Mouse (Mus musculus) limb, embryonic 12.5 days (tissue): ENCODE data around the gene Gp1ba. TPM values are rescaled to one million over a fixed set of nuclear protein-coding genes. Genes with fewer than 3 reads are reported as not detected.
A peak's percentile ranks its signal among the peaks of the same experiment; 100 is the strongest.

Experiments
- ATAC-seq: fragments of 200-750 bp; cut with Nextera tagmentation; 2 replicates; pipeline ENCODE4 v1.8.0; 2017; ENCODE audit warnings: low read depth, moderate TSS enrichment; ENCODE audit not compliant: insufficient number of reproducible peaks, insufficient read depth, low FRiP score, low TSS enrichment
- H3K27ac ChIP-seq: fragments of 300-500 bp; sonication (generic); 2 replicates; pipeline ENCODE4 v1.5.1; 2016; ENCODE audit warnings: mild to moderate bottlenecking, moderate library complexity
- H3K27me3 ChIP-seq: fragments of 300-500 bp; sonication (generic); 2 replicates; pipeline ENCODE4 v1.6.1; 2016; ENCODE audit warnings: mild to moderate bottlenecking, moderate library complexity
- H3K36me3 ChIP-seq: fragments of 300-500 bp; sonication (generic); 2 replicates; pipeline ENCODE4 v1.6.1; 2016; ENCODE audit warnings: mild to moderate bottlenecking, moderate library complexity
- H3K4me1 ChIP-seq: fragments of 300-500 bp; sonication (generic); replicated peaks from 2 replicates; pipeline ENCODE4 v1.6.1; 2016
- H3K4me2 ChIP-seq: fragments of 300-500 bp; sonication (generic); 2 replicates; pipeline ENCODE4 v1.6.1; 2016; ENCODE audit warnings: mild to moderate bottlenecking, moderate library complexity
- H3K4me3 ChIP-seq: fragments of 300-500 bp; sonication (generic); replicated peaks from 2 replicates; pipeline ENCODE4 v1.5.1; 2016; ENCODE audit warnings: mild to moderate bottlenecking
- H3K9ac ChIP-seq: fragments of 300-500 bp; sonication (generic); replicated peaks from 2 replicates; pipeline ENCODE4 v1.6.1; 2016; ENCODE audit warnings: mild to moderate bottlenecking, moderate library complexity
- H3K9me3 ChIP-seq: fragments of 300-500 bp; sonication (generic); 2 replicates; pipeline ENCODE4 v1.6.1; 2016; ENCODE audit warnings: mild to moderate bottlenecking, moderate library complexity
- WGBS: fragments of 180-500 bp; shearing (Covaris S2); methylation state at CpG from one replicate; pipeline ENCODE4 v1.1.7; 2016; 5-methylcytosine and 5-hydroxymethylcytosine counted together
- polyA plus RNA-seq: library from polyadenylated mRNA; unstranded; fragments of >200 nt; fragmentation: Nextera tagmentation; extraction: Ambion mirVana; gene quantifications from 2 replicates; pipeline ENCODE4 v1.2.1, GENCODE M21; 2016

The Gp1ba gene
- polyA plus RNA-seq, 1 experiment from 2014 or later: 0.31 TPM

DNA sequence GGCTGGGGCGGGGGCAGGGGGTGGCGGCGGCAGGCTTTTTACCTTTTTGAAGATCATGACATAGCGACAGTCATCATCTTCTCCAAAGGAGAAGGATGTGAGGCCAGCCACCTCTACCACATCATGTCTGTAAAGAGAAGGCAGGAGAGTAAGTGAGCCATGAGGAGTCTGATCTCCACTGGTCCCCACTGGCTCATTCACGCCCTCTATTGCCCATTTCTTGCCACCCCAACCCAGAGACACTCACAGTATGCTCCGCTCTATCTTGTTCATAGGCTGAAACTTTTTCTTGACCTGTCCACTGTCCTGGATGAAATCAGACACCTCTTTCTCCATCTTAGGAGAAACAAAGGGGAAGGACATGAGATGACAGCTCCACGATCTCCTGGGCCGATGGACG lies 25.8 kb downstream of the Gp1ba start:
- no peaks in the 10 kb centered on the region for H3K9me3 ChIP-seq
- no peak for ATAC-seq
- WGBS: 93% methylated on average over 9 of the region's 9 CpGs

DNA sequence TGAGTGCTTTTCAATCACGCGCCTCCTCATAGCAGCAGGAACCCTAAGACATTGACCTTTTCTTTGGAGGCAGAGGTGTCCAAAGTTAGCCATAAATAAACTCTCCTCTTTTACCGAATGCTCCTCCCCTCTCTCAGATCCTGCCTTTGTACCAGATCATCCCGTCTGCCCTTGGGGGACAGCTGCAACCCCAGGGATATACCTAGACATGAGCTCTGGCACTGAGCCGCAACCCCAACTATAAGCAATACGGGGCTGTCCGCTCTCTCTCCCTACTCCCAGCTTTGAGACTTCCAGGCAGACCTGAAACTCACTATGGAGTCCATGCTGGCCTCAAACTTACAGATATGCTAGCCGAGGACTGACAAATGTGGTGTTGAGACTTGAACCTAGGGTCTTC lies 27.8 kb downstream of the Gp1ba start:
- 94% methylated on average over 8 of the region's 8 CpGs for WGBS
- H3K4me3 ChIP-seq: no peak overlapping the region
- no peak for ATAC-seq

More for the DNA sequence above, 25.8 kb downstream of the Gp1ba start:
- no peak overlapping the region for H3K4me3 ChIP-seq
- no peak overlapping the region for H3K9ac ChIP-seq
- peaks cover 13% of the 10 kb centered on the region for H3K4me1 ChIP-seq
- peaks cover 76% of the 10 kb centered on the region for H3K36me3 ChIP-seq
- H3K4me2 ChIP-seq: no peak overlapping the region
- H3K27ac ChIP-seq: no peak overlapping the region
- no peaks in the 10 kb centered on the region for H3K27me3 ChIP-seq

DNA sequence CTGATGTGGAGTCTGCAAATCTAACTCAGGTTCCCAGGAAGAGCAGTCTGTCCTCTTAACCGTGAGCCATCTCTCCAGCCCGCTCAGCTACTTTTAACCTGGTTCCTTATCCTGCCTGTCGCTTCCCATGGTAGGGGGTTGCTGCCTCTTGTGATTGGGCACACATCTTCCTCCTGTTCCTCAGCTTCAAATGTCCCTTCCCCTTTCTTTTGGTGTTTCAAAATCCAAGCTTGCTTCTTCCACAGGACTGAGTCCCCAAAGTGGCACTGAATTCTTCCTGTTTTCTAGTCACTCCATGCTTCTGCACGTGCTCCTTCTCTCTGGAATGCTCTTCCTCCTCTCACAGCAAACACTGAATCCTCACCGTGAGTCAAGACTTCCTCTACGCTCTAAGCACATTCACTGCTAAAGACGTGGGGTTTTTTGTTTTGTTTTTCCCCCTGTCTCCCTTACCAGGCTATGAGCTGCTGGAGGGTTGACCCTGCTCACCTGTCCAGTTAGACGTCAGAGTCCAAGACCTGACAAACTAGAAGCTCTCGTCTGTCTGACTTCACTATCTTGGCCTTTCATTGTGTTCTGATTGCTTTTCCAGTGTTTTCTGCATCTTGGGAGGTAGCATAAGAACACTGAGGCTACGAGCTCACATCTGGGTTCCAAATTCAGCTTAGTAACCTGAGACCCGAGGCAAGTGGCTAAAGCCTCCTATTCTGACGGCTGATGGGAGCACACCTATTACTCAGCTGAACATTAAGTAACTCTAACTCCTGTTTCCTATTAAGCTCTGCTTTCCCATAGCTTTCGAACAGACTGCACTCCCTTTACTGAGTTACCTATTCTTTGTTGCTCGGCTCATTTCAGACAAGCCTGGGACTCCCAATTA lies 28.6 kb downstream of the Gp1ba start:
- Histone ChIP-seq H3K4me2 (peak overlapping the region; percentile 67), H3K27ac (peak overlapping the region; percentile 97), H3K9me3 (no peaks in the 10 kb centered on the region), H3K4me3 (peak overlapping the region; percentile 52), H3K27me3 (no peaks in the 10 kb centered on the region), H3K9ac (peak overlapping the region; percentile 58), H3K36me3 (peaks cover 64% of the 10 kb centered on the region), H3K4me1 (peaks cover 26% of the 10 kb centered on the region)
- ATAC-seq: no peak
- WGBS: 51% methylated on average over 14 of the region's 14 CpGs

More for the DNA sequence above, 27.8 kb downstream of the Gp1ba start:
- Histone ChIP-seq H3K4me1 (peaks cover 26% of the 10 kb centered on the region), H3K27ac (no peak overlapping the region), H3K9me3 (no peaks in the 10 kb centered on the region), H3K9ac (no peak overlapping the region), H3K36me3 (peaks cover 64% of the 10 kb centered on the region), H3K4me2 (no peak overlapping the region), H3K27me3 (no peaks in the 10 kb centered on the region)

DNA sequence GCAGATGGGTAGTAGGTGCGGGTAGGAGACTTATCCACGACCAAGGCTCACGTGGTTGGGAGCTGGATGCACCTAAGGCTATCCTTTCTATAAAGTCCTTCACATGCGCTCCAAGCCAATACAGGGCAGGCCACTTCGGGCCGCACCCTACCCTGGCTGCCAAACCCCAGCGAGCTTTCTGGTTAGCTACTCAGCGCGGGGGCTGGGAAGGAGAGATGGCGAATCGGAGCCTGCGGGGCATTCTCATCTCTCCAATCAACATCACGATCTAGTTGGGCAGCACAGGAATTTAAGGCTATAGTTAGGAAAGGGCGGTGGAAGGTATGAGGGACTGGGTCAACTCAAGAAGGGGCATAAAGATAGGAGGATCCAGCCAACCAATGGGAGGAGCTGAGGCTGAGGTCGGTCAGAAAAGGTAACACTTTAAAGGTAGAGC lies 29.4 kb downstream of the Gp1ba start:
- WGBS: under 1% methylated on average over 15 of the region's 15 CpGs
- H3K4me1 ChIP-seq: peaks cover 26% of the 10 kb centered on the region

DNA sequence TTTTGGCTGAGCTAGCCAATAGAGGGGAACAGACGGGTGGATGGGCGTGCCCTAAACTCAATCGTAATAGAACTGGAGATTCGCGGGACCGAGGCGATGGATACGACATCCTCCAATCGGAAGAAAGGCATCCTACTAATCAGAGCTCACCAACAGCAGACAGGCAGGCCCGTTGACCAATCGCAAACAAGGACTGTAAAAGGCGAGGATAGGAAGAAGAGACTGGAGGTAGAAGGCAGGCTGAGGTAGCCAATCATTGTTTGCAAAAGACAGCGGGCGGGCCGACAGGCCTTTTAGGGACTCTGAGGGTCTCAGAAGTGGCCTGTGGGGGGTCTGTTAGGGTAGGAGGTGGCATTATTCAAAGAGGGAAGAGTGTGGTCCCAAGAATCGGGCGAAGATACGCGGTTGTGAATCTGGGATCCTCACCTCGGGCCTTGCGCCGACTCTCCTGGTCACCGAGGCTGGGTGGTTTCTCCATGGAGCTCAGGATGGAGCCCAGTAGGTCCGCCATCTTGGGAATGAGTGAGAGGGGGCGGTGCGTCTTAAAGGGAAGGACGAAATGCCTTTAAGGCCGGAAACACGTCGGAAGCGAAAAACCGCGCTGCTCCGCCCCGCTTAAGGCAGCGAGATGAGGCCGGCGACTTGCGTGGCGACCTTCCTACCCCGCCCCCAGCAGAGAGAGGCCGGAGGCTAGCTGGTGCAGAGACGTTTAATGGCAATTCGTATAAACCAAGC lies 30.0 kb downstream of the Gp1ba start, which contains the start of gene Spag7:
Gene Spag7 (minus strand): TSS at position 646 of the 735 bp plus-strand sequence.
- peaks cover 57% of the 10 kb centered on the region for H3K36me3 ChIP-seq

More for the DNA sequence above, 29.4 kb downstream of the Gp1ba start:
- Histone ChIP-seq H3K9ac (peak overlapping the region; percentile 58), H3K36me3 (peaks cover 59% of the 10 kb centered on the region), H3K27me3 (no peaks in the 10 kb centered on the region), H3K4me3 (peak overlapping the region; percentile 52), H3K9me3 (no peaks in the 10 kb centered on the region), H3K27ac (peak overlapping the region; percentile 97), H3K4me2 (peak overlapping the region; percentile 67)
- ATAC-seq: no peak; the same call in 1 of the 2 replicates

DNA sequence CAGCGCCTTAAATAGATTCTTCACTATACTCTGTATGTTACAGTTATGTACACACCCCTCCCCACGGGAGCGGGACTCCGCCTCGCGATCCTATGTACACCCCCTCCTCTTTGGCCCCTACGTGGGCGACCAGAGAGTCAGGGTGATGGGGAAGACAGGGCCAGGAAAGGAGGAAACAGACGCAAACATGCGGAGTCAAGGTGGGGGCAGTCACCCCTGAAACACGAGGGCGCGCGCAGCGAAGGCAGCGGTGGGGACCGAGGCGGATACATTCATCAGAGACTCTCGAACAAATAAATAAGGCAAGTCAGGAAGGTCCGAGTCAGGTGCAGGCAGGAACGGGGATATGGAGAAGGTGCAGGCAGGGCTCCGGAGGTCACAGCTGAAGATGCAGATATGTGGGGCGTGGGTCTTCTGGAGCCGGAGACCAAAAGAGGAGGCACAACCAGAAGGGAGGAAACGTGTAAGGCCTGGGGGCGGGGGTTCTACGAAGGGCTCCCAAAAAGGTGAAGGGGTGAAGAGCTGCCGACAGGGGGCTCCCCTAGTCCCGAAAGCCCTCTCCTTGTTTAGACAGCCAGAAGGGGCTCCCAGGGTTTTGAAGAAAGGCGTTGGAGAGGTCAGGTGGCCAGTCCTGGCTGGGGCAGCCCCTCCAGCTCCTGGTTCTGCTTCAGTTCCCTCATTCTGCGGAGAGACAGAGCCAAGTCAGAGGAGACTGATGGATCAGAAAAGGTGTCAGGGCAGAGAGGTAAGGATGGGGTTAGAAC lies 30.8 kb downstream of the Gp1ba start:
- peak overlapping the region; percentile 67 for H3K4me2 ChIP-seq
- H3K9me3 ChIP-seq: no peaks in the 10 kb centered on the region
- peak overlapping the region; percentile 52 for H3K4me3 ChIP-seq
- no peaks in the 10 kb centered on the region for H3K27me3 ChIP-seq
- peaks cover 26% of the 10 kb centered on the region for H3K4me1 ChIP-seq
- WGBS: under 1% methylated on average over 31 of the region's 31 CpGs
- H3K9ac ChIP-seq: peak overlapping the region; percentile 67
- H3K36me3 ChIP-seq: peaks cover 57% of the 10 kb centered on the region
- peak overlapping the region; percentile 97 for H3K27ac ChIP-seq
- peak; percentile 7; the same call in 1 of the 2 replicates for ATAC-seq

More for the DNA sequence above, 30.0 kb downstream of the Gp1ba start, which contains the start of gene Spag7:
- Histone ChIP-seq H3K9me3 (no peaks in the 10 kb centered on the region), H3K9ac (peak within 1 kb of the TSS; percentile 67), H3K27ac (peak within 1 kb of the TSS; percentile 97), H3K4me3 (peak within 1 kb of the TSS; percentile 52), H3K4me2 (peak within 1 kb of the TSS; percentile 67), H3K27me3 (no peaks in the 10 kb centered on the region), H3K4me1 (peaks cover 26% of the 10 kb centered on the region)
- peak; percentile 96 for ATAC-seq
- WGBS: under 1% methylated on average over 44 of the region's 44 CpGs

DNA sequence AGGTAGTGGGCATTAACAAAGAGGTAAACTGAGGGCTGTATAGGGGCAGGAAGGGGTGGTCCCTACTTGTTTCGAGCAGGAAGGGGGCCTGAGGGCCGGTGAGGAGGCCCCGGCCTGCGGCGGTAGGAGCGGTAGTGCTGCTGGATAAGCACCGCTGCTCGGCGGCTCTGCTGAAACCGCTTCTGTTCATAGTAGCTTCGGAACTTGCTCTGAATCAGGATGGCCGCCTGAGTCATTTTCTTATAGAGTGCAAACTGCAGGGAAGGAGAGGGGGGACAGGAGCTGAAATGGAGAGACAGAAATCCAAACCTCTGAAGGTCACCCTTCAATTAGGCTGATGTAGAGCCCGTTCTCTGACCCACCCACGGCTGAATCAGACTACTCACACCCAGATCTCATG lies 31.6 kb downstream of the Gp1ba start:
- Histone ChIP-seq H3K36me3 (peaks cover 55% of the 10 kb centered on the region), H3K9me3 (no peaks in the 10 kb centered on the region), H3K4me3 (peak overlapping the region; percentile 52), H3K27ac (peak overlapping the region; percentile 97), H3K4me2 (peak overlapping the region; percentile 67), H3K4me1 (peaks cover 26% of the 10 kb centered on the region), H3K9ac (peak overlapping the region; percentile 67), H3K27me3 (no peaks in the 10 kb centered on the region)
- no peak for ATAC-seq
- WGBS: 54% methylated on average over 14 of the region's 14 CpGs

DNA sequence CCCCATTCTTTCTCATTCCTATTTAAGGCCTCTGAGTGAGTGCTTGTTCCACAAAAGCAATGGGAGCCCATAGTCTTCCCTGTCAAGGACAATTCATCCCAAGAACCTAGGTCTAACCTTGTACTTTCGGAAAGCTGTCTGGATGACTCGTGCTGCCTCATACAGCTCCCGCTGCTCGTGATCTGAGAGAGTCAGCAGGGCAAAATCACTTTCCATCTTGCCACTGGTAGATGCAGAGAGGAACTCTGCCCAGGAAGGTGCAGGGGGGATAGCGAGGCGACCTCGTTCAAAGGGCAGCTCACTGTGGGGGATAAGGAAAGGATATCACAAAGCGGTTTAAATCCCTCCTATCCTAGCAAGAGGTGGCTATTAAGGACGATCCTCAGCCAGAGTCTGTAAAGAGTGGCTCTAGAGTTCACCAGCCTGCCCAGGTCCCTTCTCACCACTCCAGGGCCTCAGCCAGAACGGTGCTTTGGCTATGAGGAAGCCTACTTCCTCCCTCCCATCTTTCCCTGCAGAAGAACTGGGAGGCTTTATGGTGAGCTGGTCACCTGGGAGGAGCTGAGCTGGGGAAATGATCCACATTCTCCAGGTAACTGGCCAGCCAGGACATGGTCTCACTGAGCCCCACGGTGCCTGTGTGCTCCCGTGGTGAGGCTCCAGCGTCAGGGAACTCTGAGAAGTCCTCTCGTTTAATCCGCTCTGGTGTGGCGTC lies 32.6 kb downstream of the Gp1ba start:
- H3K9ac ChIP-seq: no peak overlapping the region
- H3K4me3 ChIP-seq: 0 out of 2 replicates have a peak overlapping the region, but pooled peaks have one; percentile 52
- WGBS: 86% methylated on average over 16 of the region's 16 CpGs
- H3K4me1 ChIP-seq: peaks cover 26% of the 10 kb centered on the region
- H3K27me3 ChIP-seq: no peaks in the 10 kb centered on the region
- H3K36me3 ChIP-seq: peaks cover 57% of the 10 kb centered on the region
- H3K27ac ChIP-seq: no peak overlapping the region
- no peaks in the 10 kb centered on the region for H3K9me3 ChIP-seq
- ATAC-seq: no peak
- peak overlapping the region; percentile 67; the same call in 1 of the 2 replicates for H3K4me2 ChIP-seq

DNA sequence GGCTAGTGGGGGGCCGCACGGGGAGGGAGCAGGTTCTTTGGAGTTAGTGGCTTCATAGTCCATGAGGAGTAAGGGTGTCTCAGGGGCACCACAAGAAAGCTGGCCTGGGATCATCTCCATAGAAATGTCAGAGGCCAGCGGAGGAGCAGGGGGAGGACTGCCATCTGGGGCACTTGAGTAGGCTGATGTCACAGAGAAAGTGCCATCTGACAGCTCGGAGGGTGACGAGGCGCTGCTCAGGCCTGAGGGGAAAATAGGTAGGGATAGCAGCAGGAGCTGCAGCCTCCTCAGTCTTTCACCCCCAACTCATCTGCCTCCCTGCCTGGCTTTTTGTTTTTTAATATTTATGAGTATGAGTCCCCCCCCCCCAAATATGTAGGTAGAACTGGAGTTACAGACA lies 35.1 kb downstream of the Gp1ba start:
- Histone ChIP-seq H3K4me1 (peaks cover 13% of the 10 kb centered on the region), H3K4me3 (no peak overlapping the region), H3K36me3 (peaks cover 57% of the 10 kb centered on the region), H3K4me2 (no peak overlapping the region), H3K27ac (no peak overlapping the region), H3K27me3 (no peaks in the 10 kb centered on the region), H3K9ac (no peak overlapping the region), H3K9me3 (no peaks in the 10 kb centered on the region)
- no peak for ATAC-seq
- WGBS: 76% methylated on average over 6 of the region's 6 CpGs

DNA sequence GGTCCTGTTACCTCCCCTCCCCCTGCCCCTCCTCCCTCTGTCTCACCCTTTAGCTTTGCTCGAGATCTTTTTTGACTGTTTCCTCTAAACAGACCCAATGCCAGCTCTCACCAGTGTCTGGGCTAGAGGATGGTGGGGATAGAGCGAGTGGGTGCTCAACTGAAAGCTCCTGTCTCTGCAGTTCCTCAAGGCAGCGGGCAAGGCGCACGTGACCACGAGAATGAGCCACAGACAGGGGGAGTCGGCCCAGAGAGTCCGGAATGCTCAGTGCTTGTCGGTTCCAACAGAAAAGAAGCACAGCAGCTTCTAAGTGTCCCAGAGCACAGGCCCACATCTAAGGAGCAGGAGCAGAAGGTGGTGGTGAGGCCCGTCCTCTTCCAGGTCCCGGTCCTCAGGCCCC lies 35.6 kb downstream of the Gp1ba start:
- ATAC-seq: no peak
- no peak overlapping the region for H3K9ac ChIP-seq
- H3K27me3 ChIP-seq: no peaks in the 10 kb centered on the region
- no peak overlapping the region for H3K27ac ChIP-seq
- WGBS: 70% methylated on average over 11 of the region's 11 CpGs
- H3K4me2 ChIP-seq: no peak overlapping the region
- H3K4me1 ChIP-seq: peaks cover 13% of the 10 kb centered on the region
- peaks cover 62% of the 10 kb centered on the region for H3K36me3 ChIP-seq
- no peaks in the 10 kb centered on the region for H3K9me3 ChIP-seq
- no peak overlapping the region for H3K4me3 ChIP-seq
